Comparison of ENCODE assay signal across 9 mouse cellular contexts in the genomic region with DNA sequence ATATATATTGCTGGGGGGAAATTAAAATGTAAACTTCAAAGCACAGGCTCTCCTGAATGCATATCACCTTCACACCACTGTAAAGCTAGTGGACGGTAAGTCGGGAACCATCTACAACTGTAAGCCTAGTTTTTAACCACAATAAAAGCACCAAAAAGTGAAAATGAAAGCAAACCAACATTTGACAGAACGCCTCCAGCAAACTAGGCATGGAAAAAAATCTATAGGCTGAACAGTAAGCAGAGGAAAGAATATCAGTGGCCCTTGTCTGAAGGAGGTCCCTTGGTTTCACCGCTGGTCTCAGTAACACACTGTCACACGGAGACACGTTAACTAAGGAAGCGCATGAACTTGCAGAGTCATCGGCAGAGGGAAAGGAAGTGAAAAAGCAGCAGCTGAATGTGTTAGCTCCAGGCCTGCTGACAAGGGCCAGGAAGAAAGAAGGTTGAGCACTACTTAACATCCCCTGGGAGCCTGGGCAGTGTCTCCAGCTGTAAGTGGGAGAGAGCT. TPM values are rescaled to one million over a fixed set of nuclear protein-coding genes. Genes with fewer than 3 reads are reported as not detected.
A peak's percentile ranks its signal among the peaks of the same experiment; 100 is the strongest.
DNase-seq lines count a peak whose midpoint lies in the region; ATAC-seq and TF ChIP-seq lines count a peak whose summit lies in the region.
"Had no signal": no experiment of that assay in that cellular context is flagged by ENCODE, and none has a peak within 500 bp of the region (broad histone marks: within the 10 kb centered on the region; RNA-seq: fewer than 3 reads in every experiment).

No protein-coding gene starts in this region.

- no peaks in the 10 kb centered on the region for H3K27me3 ChIP-seq in lung, postnatal 0 days (replicated peaks; ENCODE audit: insufficient read depth, low read length)
- peaks cover 10% of the 10 kb centered on the region; the same call in 1 of the 2 replicates for H3K27me3 ChIP-seq in heart, embryonic 13.5 days (replicated peaks)
- peaks cover 6% of the 10 kb centered on the region for H3K27me3 ChIP-seq in megakaryocyte, embryonic 14.5 days (replicated peaks)
- H3K27me3 ChIP-seq in midbrain, embryonic 13.5 days = no peaks in the 10 kb centered on the region
- H3K27me3 ChIP-seq: hindbrain, embryonic 15.5 days had no signal

- H3K9me3 ChIP-seq in lung, postnatal 0 days (ENCODE audit: low read length) = no peaks in the 10 kb centered on the region
- H3K9me3 ChIP-seq in heart, embryonic 13.5 days = no peaks in the 10 kb centered on the region
- peaks cover 8% of the 10 kb centered on the region for H3K9me3 ChIP-seq in megakaryocyte, embryonic 14.5 days
- H3K9me3 ChIP-seq in midbrain, embryonic 13.5 days = no peaks in the 10 kb centered on the region
- H3K9me3 ChIP-seq: hindbrain, embryonic 15.5 days had no signal

- H3K27ac ChIP-seq in lung, postnatal 0 days (ENCODE audit: low read length) = no peak overlapping the region
- H3K27ac ChIP-seq in heart, embryonic 13.5 days (replicated peaks) = no peak overlapping the region
- no peak overlapping the region for H3K27ac ChIP-seq in midbrain, embryonic 13.5 days
- H3K27ac ChIP-seq: hindbrain, embryonic 15.5 days had no signal

- 62% methylated on average over 8 of the region's 8 CpGs for WGBS in lung, postnatal 0 days
- 59% methylated on average over 8 of the region's 8 CpGs for WGBS in heart, embryonic 13.5 days
- WGBS in midbrain, embryonic 13.5 days = 87% methylated on average over 8 of the region's 8 CpGs

- no peak for TF ChIP-seq CTCF in lung, postnatal 0 days (IDR thresholded peaks at IDR 0.05)

- no peak overlapping the region for H3K4me3 ChIP-seq in lung, postnatal 0 days (ENCODE audit: low read depth, low read length)
- peak overlapping the region; percentile 30 for H3K4me3 ChIP-seq in heart, embryonic 13.5 days
- peak overlapping the region; percentile 90 for H3K4me3 ChIP-seq in megakaryocyte, embryonic 14.5 days (replicated peaks)
- H3K4me3 ChIP-seq in midbrain, embryonic 13.5 days (replicated peaks) = no peak overlapping the region
- H3K4me3 ChIP-seq: hindbrain, embryonic 15.5 days had no signal

- peak; percentile 16 for DNase-seq in lung, postnatal 25 days (ENCODE audit: low spot score)
- DNase-seq in lung, postnatal 0 days (ENCODE audit: low spot score) = no peak
- peak; percentile 18 to 32 for DNase-seq in thymus, postnatal 36 days
- no peak for DNase-seq in cerebellum, adult 11 months
- no peak for DNase-seq in cerebellum, adult 9-10 months

- no peaks in the 10 kb centered on the region for H3K4me1 ChIP-seq in lung, postnatal 0 days (ENCODE audit: insufficient read depth, low read depth, low read length)
- no peaks in the 10 kb centered on the region for H3K4me1 ChIP-seq in heart, embryonic 13.5 days
- peaks cover 27% of the 10 kb centered on the region for H3K4me1 ChIP-seq in megakaryocyte, embryonic 14.5 days
- no peaks in the 10 kb centered on the region for H3K4me1 ChIP-seq in midbrain, embryonic 13.5 days (replicated peaks)
- H3K4me1 ChIP-seq: hindbrain, embryonic 15.5 days had no signal

- no peak overlapping the region for H3K9ac ChIP-seq in lung, postnatal 0 days (replicated peaks; ENCODE audit: low read depth)
- H3K9ac ChIP-seq in heart, embryonic 13.5 days = 0 out of 2 replicates have a peak overlapping the region, but pooled peaks have one; percentile 21
- no peak overlapping the region for H3K9ac ChIP-seq in midbrain, embryonic 13.5 days (replicated peaks)
- H3K9ac ChIP-seq: hindbrain, embryonic 15.5 days had no signal

- H3K4me2 ChIP-seq in lung, postnatal 0 days (replicated peaks; ENCODE audit: low read depth, low read length) = no peak overlapping the region
- H3K4me2 ChIP-seq in heart, embryonic 13.5 days = peak overlapping the region; percentile 39
- H3K4me2 ChIP-seq in midbrain, embryonic 13.5 days (replicated peaks) = no peak overlapping the region
- H3K4me2 ChIP-seq: hindbrain, embryonic 15.5 days had no signal

- no peak for TF ChIP-seq EP300 in lung, postnatal 0 days (IDR thresholded peaks at IDR 0.05)

- no peaks in the 10 kb centered on the region for H3K36me3 ChIP-seq in lung, postnatal 0 days (ENCODE audit: insufficient read depth, low read length)
- no peaks in the 10 kb centered on the region for H3K36me3 ChIP-seq in heart, embryonic 13.5 days
- H3K36me3 ChIP-seq in megakaryocyte, embryonic 14.5 days (replicated peaks; ENCODE audit: low read length) = peaks cover 2% of the 10 kb centered on the region
- no peaks in the 10 kb centered on the region for H3K36me3 ChIP-seq in midbrain, embryonic 13.5 days
- H3K36me3 ChIP-seq: hindbrain, embryonic 15.5 days had no signal

- ATAC-seq in lung, postnatal 0 days = no peak
- no peak for ATAC-seq in heart, embryonic 13.5 days (ENCODE audit: extremely low read depth, insufficient number of reproducible peaks, low FRiP score, low TSS enrichment)
- no peak for ATAC-seq in midbrain, embryonic 13.5 days

RNA-seq across cellular contexts. Expression of gene Cct6b, which starts 17.2 kb away (rescaled TPM):
- 0.31 and 0.35 TPM in 2 replicates for polyA plus RNA-seq in lung, postnatal 0 days (2015; fragmentation: Nextera tagmentation; extraction: Ambion mirVana)
- 0.15 and 0.28 TPM in 2 replicates for polyA plus RNA-seq in heart, embryonic 13.5 days (2015; fragmentation: Nextera tagmentation; extraction: Ambion mirVana)
- 0.47 TPM in 1 of 2 replicates, not detected in the other for polyA plus RNA-seq in megakaryocyte, embryonic 14.5 days (2012; ENCODE audit: insufficient read depth, low replicate concordance)
- 0.24 and 0.40 TPM in 2 replicates for polyA plus RNA-seq in midbrain, embryonic 13.5 days (2015; fragmentation: Nextera tagmentation; extraction: Ambion mirVana)

RNA-seq across cellular contexts. Expression of gene Zfp830, which starts 17.2 kb away (rescaled TPM):
- 26.3 and 28.3 TPM in 2 replicates for polyA plus RNA-seq in lung, postnatal 0 days (2015; fragmentation: Nextera tagmentation; extraction: Ambion mirVana)
- 25.6 and 29.3 TPM in 2 replicates for polyA plus RNA-seq in heart, embryonic 13.5 days (2015; fragmentation: Nextera tagmentation; extraction: Ambion mirVana)
- polyA plus RNA-seq in megakaryocyte, embryonic 14.5 days (2012; ENCODE audit: insufficient read depth, low replicate concordance) = 3.3 and 16.1 TPM in 2 replicates
- 31.3 and 33.0 TPM in 2 replicates for polyA plus RNA-seq in midbrain, embryonic 13.5 days (2015; fragmentation: Nextera tagmentation; extraction: Ambion mirVana)

RNA-seq across cellular contexts. Expression of gene Lig3, which starts 34.0 kb away (rescaled TPM):
- polyA plus RNA-seq in lung, postnatal 0 days (2015; fragmentation: Nextera tagmentation; extraction: Ambion mirVana) = 10.9 and 11.6 TPM in 2 replicates
- 18.6 and 21.1 TPM in 2 replicates for polyA plus RNA-seq in heart, embryonic 13.5 days (2015; fragmentation: Nextera tagmentation; extraction: Ambion mirVana)
- 29.8 and 53.0 TPM in 2 replicates for polyA plus RNA-seq in megakaryocyte, embryonic 14.5 days (2012; ENCODE audit: insufficient read depth, low replicate concordance)
- 31.8 and 36.0 TPM in 2 replicates for polyA plus RNA-seq in midbrain, embryonic 13.5 days (2015; fragmentation: Nextera tagmentation; extraction: Ambion mirVana)

Comparison
In these comparisons a context has a peak if more than half of its experiments do, and no peak if none do; other contexts are left out.
1. DNase-seq: peak in lung, postnatal 25 days (single experiment) and thymus, postnatal 36 days (2 of 2); none in lung, postnatal 0 days (single experiment), cerebellum, adult 11 months (single experiment) and cerebellum, adult 9-10 months (single experiment).
2. H3K4me3 ChIP-seq: peak in heart, embryonic 13.5 days (single experiment) and megakaryocyte, embryonic 14.5 days (single experiment); none in lung, postnatal 0 days (single experiment) and midbrain, embryonic 13.5 days (single experiment).